Mouse (Mus musculus): ENCODE data around the gene B130006D01Rik. TPM values are rescaled to one million over a fixed set of nuclear protein-coding genes. Genes with fewer than 3 reads are reported as not detected.
"Not testable (repeated sequence)": the region's sequence is repeated elsewhere in the genome, so short reads cannot be mapped to it uniquely, and the experiment has no call there.

B130006D01Rik gene
- polyA plus RNA-seq, 1 experiment = not detected

GRCm38 (mm10) chr11:95750995-95751394, 27.6 kb downstream of the B130006D01Rik start:
- TF ChIP-seq POLR2A (IDR thresholded peaks at IDR 0.05; ENCODE audit: insufficient read depth, low read depth, low read length) (no peak), CTCF (IDR thresholded peaks at IDR 0.05; ENCODE audit: insufficient read depth, low read depth, low read length) (peak; percentile 31; the same call in 1 of the 2 replicates)
- H3K4me3 ChIP-seq (ENCODE audit: insufficient read depth, low read depth, low read length) = no peak overlapping the region
- WGBS = 6% methylated on average over 1 of the region's 1 CpGs
- no peak overlapping the region for H3K27ac ChIP-seq (ENCODE audit: insufficient read depth, low read depth, low read length)
- H3K4me1 ChIP-seq (ENCODE audit: control insufficient read depth, insufficient read depth, low read length) = peaks cover 4% of the 10 kb centered on the region

GRCm38 (mm10) chr11:95755137-95755536, 31.8 kb downstream of the B130006D01Rik start:
- not testable (repeated sequence) for H3K4me1 ChIP-seq (ENCODE audit: control insufficient read depth, insufficient read depth, low read length); H3K27ac ChIP-seq (ENCODE audit: insufficient read depth, low read depth, low read length); H3K4me3 ChIP-seq (ENCODE audit: insufficient read depth, low read depth, low read length)
- WGBS = 93% methylated on average over 4 of the region's 4 CpGs

- TF ChIP-seq CTCF (IDR thresholded peaks at IDR 0.05; ENCODE audit: insufficient read depth, low read depth, low read length) = no peak
- no peak for TF ChIP-seq POLR2A (IDR thresholded peaks at IDR 0.05; ENCODE audit: insufficient read depth, low read depth, low read length)
- H3K27ac ChIP-seq (ENCODE audit: insufficient read depth, low read depth, low read length) = no peak overlapping the region
- 91% methylated on average over 5 of the region's 5 CpGs for WGBS
These were observed 37.1 kb downstream of the B130006D01Rik start for GRCm38 (mm10) chr11:95760521-95760920.

GRCm38 (mm10) chr11:95762996-95763395, 39.6 kb downstream of the B130006D01Rik start:
- 59% methylated on average over 4 of the region's 4 CpGs for WGBS
- Histone ChIP-seq H3K27ac (ENCODE audit: insufficient read depth, low read depth, low read length) (no peak overlapping the region), H3K4me3 (ENCODE audit: insufficient read depth, low read depth, low read length) (no peak overlapping the region), H3K4me1 (ENCODE audit: control insufficient read depth, insufficient read depth, low read length) (peaks cover 3% of the 10 kb centered on the region; the same call in 1 of the 2 replicates)
- TF ChIP-seq POLR2A (IDR thresholded peaks at IDR 0.05; ENCODE audit: insufficient read depth, low read depth, low read length) (no peak), CTCF (IDR thresholded peaks at IDR 0.05; ENCODE audit: insufficient read depth, low read depth, low read length) (no peak)

More at GRCm38 (mm10) chr11:95760521-95760920, 37.1 kb downstream of the B130006D01Rik start:
- Histone ChIP-seq H3K4me1 (ENCODE audit: control insufficient read depth, insufficient read depth, low read length) (no peaks in the 10 kb centered on the region), H3K4me3 (ENCODE audit: insufficient read depth, low read depth, low read length) (no peak overlapping the region)

- WGBS = 67% methylated on average over 8 of the region's 8 CpGs
- TF ChIP-seq CTCF (IDR thresholded peaks at IDR 0.05; ENCODE audit: insufficient read depth, low read depth, low read length) = no peak
- no peak for TF ChIP-seq POLR2A (IDR thresholded peaks at IDR 0.05; ENCODE audit: insufficient read depth, low read depth, low read length)
- no peak overlapping the region for H3K27ac ChIP-seq (ENCODE audit: insufficient read depth, low read depth, low read length)
These were observed 41.4 kb downstream of the B130006D01Rik start for GRCm38 (mm10) chr11:95764806-95765205.

GRCm38 (mm10) chr11:95765334-95765733, 41.9 kb downstream of the B130006D01Rik start:
- H3K27ac ChIP-seq (ENCODE audit: insufficient read depth, low read depth, low read length) = no peak overlapping the region
- peaks cover 3% of the 10 kb centered on the region; the same call in 1 of the 2 replicates for H3K4me1 ChIP-seq (ENCODE audit: control insufficient read depth, insufficient read depth, low read length)
- whole genome bisulfite sequencing = 81% methylated on average over 10 of the region's 10 CpGs
- TF ChIP-seq POLR2A (IDR thresholded peaks at IDR 0.05; ENCODE audit: insufficient read depth, low read depth, low read length) (no peak), CTCF (IDR thresholded peaks at IDR 0.05; ENCODE audit: insufficient read depth, low read depth, low read length) (no peak)
- H3K4me3 ChIP-seq (ENCODE audit: insufficient read depth, low read depth, low read length) = no peak overlapping the region

More at GRCm38 (mm10) chr11:95764806-95765205, 41.4 kb downstream of the B130006D01Rik start:
- H3K4me1 ChIP-seq (ENCODE audit: control insufficient read depth, insufficient read depth, low read length) = peaks cover 3% of the 10 kb centered on the region; the same call in 1 of the 2 replicates
- H3K4me3 ChIP-seq (ENCODE audit: insufficient read depth, low read depth, low read length) = no peak overlapping the region

GRCm38 (mm10) chr11:95768244-95768643, 44.9 kb downstream of the B130006D01Rik start:
- Histone ChIP-seq H3K27ac (ENCODE audit: insufficient read depth, low read depth, low read length) (no peak overlapping the region), H3K4me3 (ENCODE audit: insufficient read depth, low read depth, low read length) (no peak overlapping the region), H3K4me1 (ENCODE audit: control insufficient read depth, insufficient read depth, low read length) (peaks cover 9% of the 10 kb centered on the region)
- TF ChIP-seq CTCF (IDR thresholded peaks at IDR 0.05; ENCODE audit: insufficient read depth, low read depth, low read length) (no peak), POLR2A (IDR thresholded peaks at IDR 0.05; ENCODE audit: insufficient read depth, low read depth, low read length) (no peak)
- WGBS = 93% methylated on average over 6 of the region's 6 CpGs

GRCm38 (mm10) chr11:95769208-95769607, 45.8 kb downstream of the B130006D01Rik start:
- H3K4me1 ChIP-seq (ENCODE audit: control insufficient read depth, insufficient read depth, low read length) = peaks cover 9% of the 10 kb centered on the region
- WGBS = 93% methylated on average over 10 of the region's 10 CpGs
- TF ChIP-seq CTCF (IDR thresholded peaks at IDR 0.05; ENCODE audit: insufficient read depth, low read depth, low read length) = no peak
- no peak for TF ChIP-seq POLR2A (IDR thresholded peaks at IDR 0.05; ENCODE audit: insufficient read depth, low read depth, low read length)
- H3K4me3 ChIP-seq (ENCODE audit: insufficient read depth, low read depth, low read length) = no peak overlapping the region
- no peak overlapping the region for H3K27ac ChIP-seq (ENCODE audit: insufficient read depth, low read depth, low read length)

GRCm38 (mm10) chr11:95770720-95771364, 47.5 kb downstream of the B130006D01Rik start:
- Histone ChIP-seq H3K4me3 (ENCODE audit: insufficient read depth, low read depth, low read length) (no peak overlapping the region), H3K27ac (ENCODE audit: insufficient read depth, low read depth, low read length) (peak overlapping the region; percentile 21; the same call in 1 of the 2 replicates), H3K4me1 (ENCODE audit: control insufficient read depth, insufficient read depth, low read length) (peaks cover 9% of the 10 kb centered on the region)
- 68% methylated on average over 9 of the region's 9 CpGs for WGBS
- TF ChIP-seq POLR2A (IDR thresholded peaks at IDR 0.05; ENCODE audit: insufficient read depth, low read depth, low read length) = no peak

Measured in olfactory bulb, adult 2 months (tissue).